8 mouse cellular contexts compared by ENCODE assay signal in genomic region chr4:121002400-121003171, GRCm38 (mm10). TPM values are rescaled to one million over a fixed set of nuclear protein-coding genes. Genes with fewer than 3 reads are reported as not detected.
DNase-seq lines count a peak whose midpoint lies in the region; ATAC-seq and TF ChIP-seq lines count a peak whose summit lies in the region.

No protein-coding gene starts in this region.

- no peak for DNase-seq in frontal cortex, postnatal 36 days (ENCODE audit: low spot score in 2 of 2)
- peak; percentile 76 for DNase-seq in forebrain, embryonic 14.5 days (ENCODE audit: low spot score)
- DNase-seq in stomach, postnatal 0 days (ENCODE audit: low spot score), result no peak
- no peak for DNase-seq in layer of hippocampus, postnatal 36 days
- DNase-seq in layer of hippocampus, adult 11-12 months (ENCODE audit: low spot score), result no peak

- peaks cover 24% of the 10 kb centered on the region for H3K4me1 ChIP-seq in forebrain, embryonic 14.5 days (ENCODE audit: control insufficient read depth, insufficient read depth, low read length)
- peaks cover 5% of the 10 kb centered on the region; the same call in 1 of the 2 replicates for H3K4me1 ChIP-seq in stomach, postnatal 0 days (replicated peaks; ENCODE audit: control insufficient read depth, insufficient read depth)

- H3K4me3 ChIP-seq in forebrain, embryonic 14.5 days (ENCODE audit: low read depth, low read length), result no peak overlapping the region
- no peak overlapping the region for H3K4me3 ChIP-seq in macrophage (ENCODE audit: inconsistent target)
- no peak overlapping the region for H3K4me3 ChIP-seq in stomach, postnatal 0 days (ENCODE audit: low read depth, low read length)

- peaks cover 97% of the 10 kb centered on the region for H3K79me2 ChIP-seq in macrophage (ENCODE audit: inconsistent target)

- H3K36me3 ChIP-seq in forebrain, embryonic 14.5 days (ENCODE audit: control insufficient read depth, insufficient read depth, low read length), result no peaks in the 10 kb centered on the region
- H3K36me3 ChIP-seq in macrophage (ENCODE audit: inconsistent target), result no peaks in the 10 kb centered on the region
- no peaks in the 10 kb centered on the region for H3K36me3 ChIP-seq in stomach, postnatal 0 days (ENCODE audit: control insufficient read depth, insufficient read depth, low read length)

- peak overlapping the region; percentile 28 for H3K4me2 ChIP-seq in forebrain, embryonic 14.5 days (ENCODE audit: low read length)
- H3K4me2 ChIP-seq in stomach, postnatal 0 days (replicated peaks; ENCODE audit: low read depth), result no peak overlapping the region

- ATAC-seq in frontal cortex, adult (ENCODE audit: low TSS enrichment), result 0 out of 2 replicates have a peak, but pooled peaks have one; percentile 18
- ATAC-seq in activated CD4-positive, CD25-positive, alpha-beta regulatory T cell, adult 4 months, result peak; percentile 63
- ATAC-seq in forebrain, embryonic 14.5 days, result peak; percentile 78
- ATAC-seq in stomach, postnatal 0 days (ENCODE audit: low FRiP score, low TSS enrichment), result 0 out of 2 replicates have a peak, but pooled peaks have one; percentile 35

- H3K27me3 ChIP-seq in forebrain, embryonic 14.5 days (replicated peaks; ENCODE audit: control insufficient read depth, insufficient read depth, low read length), result no peaks in the 10 kb centered on the region
- no peaks in the 10 kb centered on the region for H3K27me3 ChIP-seq in stomach, postnatal 0 days (ENCODE audit: control insufficient read depth, insufficient read depth, low read length)

- no peaks in the 10 kb centered on the region for H3K9me3 ChIP-seq in forebrain, embryonic 14.5 days (replicated peaks; ENCODE audit: control insufficient read depth, low read length)
- no peaks in the 10 kb centered on the region for H3K9me3 ChIP-seq in stomach, postnatal 0 days (ENCODE audit: control insufficient read depth, low read length)

- 16% methylated on average over 8 of the region's 8 CpGs for WGBS in forebrain, embryonic 14.5 days
- WGBS in macrophage (ENCODE audit: missing documents), result 71% methylated on average over 8 of the region's 8 CpGs
- WGBS in stomach, postnatal 0 days, result 34% methylated on average over 8 of the region's 8 CpGs

- no peak for TF ChIP-seq EP300 in stomach, postnatal 0 days (optimal IDR thresholded peaks at IDR 0.05)

- H3K27ac ChIP-seq in forebrain, embryonic 14.5 days (ENCODE audit: low read depth, low read length), result peak overlapping the region; percentile 87
- H3K27ac ChIP-seq in macrophage, result peak overlapping the region; percentile 7; the same call in 1 of the 2 replicates
- 0 out of 2 replicates have a peak overlapping the region, but pooled peaks have one; percentile 13 for H3K27ac ChIP-seq in stomach, postnatal 0 days (replicated peaks)

- H3K9ac ChIP-seq in forebrain, embryonic 14.5 days (ENCODE audit: low read length), result peak overlapping the region; percentile 49; the same call in 1 of the 2 replicates
- no peak overlapping the region for H3K9ac ChIP-seq in stomach, postnatal 0 days (ENCODE audit: low read length)

- TF ChIP-seq CTCF in stomach, postnatal 0 days (IDR thresholded peaks at IDR 0.05; ENCODE audit: low read depth), result no peak

RNA-seq across cellular contexts. Expression of gene Smap2, which starts 14.5 kb away (rescaled TPM):
- polyA plus RNA-seq in activated CD4-positive, CD25-positive, alpha-beta regulatory T cell, adult 4 months (2017; shearing (Covaris generic)), result 10 to 100 TPM; 32.5 to 39.1 TPM
- polyA plus RNA-seq in forebrain, embryonic 14.5 days (2014; fragmentation: Nextera tagmentation; extraction: Ambion mirVana), result 35.3 and 40.9 TPM in 2 replicates
- 100 to 1,000 TPM in 3 of 26 experiments, 10 to 100 TPM in 23; 27.4 to 135 (median 65.5) TPM for total RNA-seq in macrophage (2018; cell fraction: chromatin; rRNA removed)
- total RNA-seq in macrophage (2018; cell fraction: cytosol; rRNA removed), result 100 to 1,000 TPM in 10 of 26 experiments, 10 to 100 TPM in 16; 68.1 to 129 (median 92.1) TPM
- 100 to 1,000 TPM in 1 of 26 experiments, 10 to 100 TPM in 25; 49.3 to 106 (median 71.6) TPM for total RNA-seq in macrophage (2018; cell fraction: nucleus; rRNA removed)
- polyA plus RNA-seq in macrophage (2018), result 87.2 to 154 TPM (median 91.9 TPM) in 3 replicates
- 16.1 and 17.3 TPM in 2 replicates for polyA plus RNA-seq in stomach, postnatal 0 days (2015; fragmentation: Nextera tagmentation; extraction: Ambion mirVana)
- total RNA-seq in layer of hippocampus, postnatal 36 days (2021), result 100 to 1,000 TPM; 149 to 155 TPM

RNA-seq across cellular contexts. Expression of gene Col9a2, which starts 36.6 kb away (rescaled TPM):
- polyA plus RNA-seq in activated CD4-positive, CD25-positive, alpha-beta regulatory T cell, adult 4 months (2017; shearing (Covaris generic)), result not detected
- polyA plus RNA-seq in forebrain, embryonic 14.5 days (2014; fragmentation: Nextera tagmentation; extraction: Ambion mirVana), result 2.2 and 3.8 TPM in 2 replicates
- total RNA-seq in macrophage (2018; cell fraction: chromatin; rRNA removed), result under 1 TPM in 2 of 26 experiments, not detected in 24; 0.16 to 0.35 TPM
- under 1 TPM in 2 of 26 experiments, not detected in 24; 0.14 to 0.17 TPM for total RNA-seq in macrophage (2018; cell fraction: cytosol; rRNA removed)
- total RNA-seq in macrophage (2018; cell fraction: nucleus; rRNA removed), result not detected
- polyA plus RNA-seq in macrophage (2018), result 0.04 TPM in 1 of 3 replicates, not detected in the others
- polyA plus RNA-seq in stomach, postnatal 0 days (2015; fragmentation: Nextera tagmentation; extraction: Ambion mirVana), result 5.7 and 7.6 TPM in 2 replicates
- 1 to 10 TPM; 2.5 to 4.1 TPM for total RNA-seq in layer of hippocampus, postnatal 36 days (2021)

RNA-seq across cellular contexts. Expression of gene Zfp69, which starts 51.1 kb away (rescaled TPM):
- 1 to 10 TPM; 1.9 to 2.2 TPM for polyA plus RNA-seq in activated CD4-positive, CD25-positive, alpha-beta regulatory T cell, adult 4 months (2017; shearing (Covaris generic))
- polyA plus RNA-seq in forebrain, embryonic 14.5 days (2014; fragmentation: Nextera tagmentation; extraction: Ambion mirVana), result 5.1 and 5.3 TPM in 2 replicates
- 10 to 100 TPM in 2 of 26 experiments, 1 to 10 TPM in 23, under 1 TPM in 1; 0.50 to 18.3 (median 3.5) TPM for total RNA-seq in macrophage (2018; cell fraction: chromatin; rRNA removed)
- under 1 TPM in 25 of 26 experiments, not detected in 1; 0.10 to 0.90 (median 0.40) TPM for total RNA-seq in macrophage (2018; cell fraction: cytosol; rRNA removed)
- total RNA-seq in macrophage (2018; cell fraction: nucleus; rRNA removed), result 1 to 10 TPM in 24 of 26 experiments, under 1 TPM in 2; 0.32 to 9.3 (median 2.2) TPM
- 0.46 to 0.93 TPM (median 0.59 TPM) in 3 replicates for polyA plus RNA-seq in macrophage (2018)
- polyA plus RNA-seq in stomach, postnatal 0 days (2015; fragmentation: Nextera tagmentation; extraction: Ambion mirVana), result 1.9 and 2.3 TPM in 2 replicates
- total RNA-seq in layer of hippocampus, postnatal 36 days (2021), result 1 to 10 TPM; 1.3 to 1.8 TPM

Comparison
In these comparisons a context has a peak if more than half of its experiments do, and no peak if none do; other contexts are left out.
1. ATAC-seq: peak in every context shown above with its lines; median percentile 78 in forebrain, embryonic 14.5 days; 63 in activated CD4-positive, CD25-positive, alpha-beta regulatory T cell, adult 4 months; 35 in stomach, postnatal 0 days; 18 in frontal cortex, adult.
2. H3K27ac ChIP-seq: peak in every context shown above with its lines; median percentile 87 in forebrain, embryonic 14.5 days; 13 in stomach, postnatal 0 days; 7 in macrophage.